Mouse (Mus musculus) bone marrow macrophage, adult 2 months (primary cell): ENCODE measurements around the gene Lipc. TPM values are rescaled to one million over a fixed set of nuclear protein-coding genes. Genes with fewer than 3 reads are reported as not detected.
"Not testable (repeated sequence)": the region's sequence is repeated elsewhere in the genome, so short reads cannot be mapped to it uniquely, and the experiment has no call there.

Source experiments
- H3K27ac ChIP-seq: 2 replicates; pipeline ENCODE4 v1.5.1; 2012; ENCODE audit warnings: low read depth, low read length; ENCODE audit not compliant: insufficient read depth
- H3K4me1 ChIP-seq: 2 replicates; pipeline ENCODE4 v1.6.1; 2012; ENCODE audit warnings: low read length; ENCODE audit not compliant: control insufficient read depth, insufficient read depth
- H3K4me3 ChIP-seq: 2 replicates; pipeline ENCODE4 v1.5.1; 2012; ENCODE audit warnings: mild to moderate bottlenecking, low read length, moderate library complexity; ENCODE audit not compliant: insufficient read depth
- CTCF ChIP-seq: IDR thresholded peaks from 2 replicates; pipeline ENCODE4 v1.5.1; 2012; ENCODE audit warnings: low read depth, mild to moderate bottlenecking, low read length, moderate library complexity
- POLR2A ChIP-seq: IDR thresholded peaks from 2 replicates; pipeline ENCODE4 v1.6.1; 2012; ENCODE audit warnings: mild to moderate bottlenecking, low read depth, low read length, borderline replicate concordance
- polyA plus RNA-seq: library from polyadenylated mRNA; stranded (reverse); fragments of >200 nt; gene quantifications from 2 replicates; pipeline ENCODE4 v1.2.4, GENCODE M21; 2012; ENCODE audit not compliant: missing spikeins, insufficient read depth, insufficient read length

Gene Lipc
- polyA plus RNA-seq, 1 experiment, result 0.32 TPM

DNA sequence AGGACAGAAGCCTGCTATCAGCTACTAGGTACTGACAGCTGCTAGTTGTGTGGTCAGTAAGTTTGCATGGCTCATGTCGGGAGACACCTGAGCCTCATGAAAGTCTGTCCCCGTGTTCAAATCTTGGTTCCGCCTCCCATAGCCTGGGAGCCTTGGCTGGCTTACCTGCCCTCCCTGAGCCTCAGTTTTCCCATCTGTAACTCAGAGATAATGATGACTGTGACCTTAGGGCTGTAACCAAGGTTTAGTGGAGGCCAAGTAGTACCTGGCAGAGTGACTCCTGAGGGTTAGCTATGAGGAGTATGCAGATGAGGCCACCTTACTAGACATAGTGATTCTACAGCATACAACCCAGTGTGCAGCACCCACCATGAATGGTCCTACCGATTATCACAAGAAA lies 81.7 kb downstream of the Lipc start:
- Histone ChIP-seq H3K4me1 (peaks cover 4% of the 10 kb centered on the region; the same call in 1 of the 2 replicates), H3K27ac (no peak overlapping the region), H3K4me3 (no peak overlapping the region)
- TF ChIP-seq CTCF (no peak), POLR2A (no peak)

DNA sequence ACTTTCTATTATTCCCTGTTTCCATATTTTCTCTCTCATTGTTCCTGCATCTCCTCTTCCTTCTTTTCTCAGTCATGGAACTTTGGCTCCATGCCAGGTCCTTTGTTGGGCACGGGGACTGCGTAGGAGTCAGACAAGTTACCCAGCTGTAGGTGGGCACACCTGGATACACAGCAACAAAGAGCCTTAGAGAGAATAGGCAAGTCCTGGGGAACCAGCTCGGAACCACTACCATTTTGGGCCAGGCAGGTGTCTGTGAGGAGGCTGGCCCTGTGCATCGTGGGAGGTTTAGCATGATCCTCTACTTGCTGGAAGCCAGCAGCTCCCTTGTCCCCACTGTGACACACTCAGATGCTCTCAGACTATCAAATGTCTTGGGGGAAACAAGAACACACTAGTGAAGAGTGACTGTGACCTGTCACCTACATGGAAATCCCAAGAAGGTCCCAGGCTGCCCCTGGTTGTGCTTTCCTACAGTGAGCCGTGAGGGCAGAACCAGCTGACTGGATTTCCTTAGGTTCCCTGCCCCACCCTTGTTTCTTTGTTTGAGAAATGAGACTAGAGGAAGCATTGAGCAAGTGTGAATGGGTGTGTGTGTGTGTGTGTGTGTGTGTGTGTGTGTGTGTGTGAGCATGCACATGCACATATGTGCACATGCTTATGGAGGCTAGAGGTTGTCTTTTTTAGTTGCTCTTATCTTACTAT lies 82.7 kb downstream of the Lipc start:
- TF ChIP-seq CTCF (no peak), POLR2A (no peak)
- Histone ChIP-seq H3K4me1 (0 out of 2 replicates have a peak, but pooled peaks cover 3% of the 10 kb centered on the region), H3K27ac (no peak overlapping the region)

DNA sequence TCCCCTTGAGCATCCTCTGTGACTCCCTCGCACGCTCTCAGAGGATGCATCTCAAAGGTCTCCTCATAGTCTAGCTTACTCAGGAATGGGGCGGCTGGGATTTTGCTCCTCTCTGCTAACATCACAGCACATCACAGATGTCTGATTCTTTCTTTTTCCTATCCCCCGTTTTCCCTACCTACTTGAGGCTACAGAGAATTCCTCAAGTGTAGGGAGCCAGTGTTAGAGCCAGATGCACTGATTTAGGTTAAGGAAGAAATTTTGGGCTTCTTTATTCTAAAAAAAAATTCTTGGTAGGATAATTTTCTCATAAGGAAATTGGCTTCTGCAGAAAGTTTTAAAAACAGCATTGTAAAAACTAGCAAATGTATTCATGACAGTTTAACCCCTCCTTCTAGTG lies 84.6 kb downstream of the Lipc start:
- 0 out of 2 replicates have a peak, but pooled peaks cover 3% of the 10 kb centered on the region for H3K4me1 ChIP-seq
- TF ChIP-seq CTCF, result no peak
- no peak overlapping the region for H3K4me3 ChIP-seq
- H3K27ac ChIP-seq, result no peak overlapping the region

More for the DNA sequence above, 82.7 kb downstream of the Lipc start:
- H3K4me3 ChIP-seq, result no peak overlapping the region

DNA sequence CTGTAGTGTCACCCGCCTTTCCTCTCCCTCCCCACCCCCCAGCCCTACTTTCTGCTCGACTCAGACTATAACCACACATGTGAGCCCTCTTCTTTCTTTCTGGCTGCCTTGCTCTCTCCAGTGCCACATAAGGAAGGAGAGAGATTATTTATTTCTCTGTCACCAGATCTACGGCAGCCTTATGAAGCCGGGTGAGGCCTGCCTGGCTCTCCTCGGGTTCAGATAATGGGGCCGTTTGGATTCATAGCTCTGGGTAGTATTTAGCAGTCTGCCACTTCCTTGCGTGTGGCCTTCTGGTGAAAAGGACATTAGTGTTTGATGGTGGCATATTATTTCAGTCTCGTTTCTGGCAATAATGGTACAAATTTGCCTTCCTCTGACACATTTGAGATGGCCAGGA lies 88.0 kb downstream of the Lipc start:
- Histone ChIP-seq H3K27ac (no peak overlapping the region), H3K4me1 (no peaks in the 10 kb centered on the region), H3K4me3 (no peak overlapping the region)
- no peak for TF ChIP-seq POLR2A
- TF ChIP-seq CTCF, result no peak

DNA sequence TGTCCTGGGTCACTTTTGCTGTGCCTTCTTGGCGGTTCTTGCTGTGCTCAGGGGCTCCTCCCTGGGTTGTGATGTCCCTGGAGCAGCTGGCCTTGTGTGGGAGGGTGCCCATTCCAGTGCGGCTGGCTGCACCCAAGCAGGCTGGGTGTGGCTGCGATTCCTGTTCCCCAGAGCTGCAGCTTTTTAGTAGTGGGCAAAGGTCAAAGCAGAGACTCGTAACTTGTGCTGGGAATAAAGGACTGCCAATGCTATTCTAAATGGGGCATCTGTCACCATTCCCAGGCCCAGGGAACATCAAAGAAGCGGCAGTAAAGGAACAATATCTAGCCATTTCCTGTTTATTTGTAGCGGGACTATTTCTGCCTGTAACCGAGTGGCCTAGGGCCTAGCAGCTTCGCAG lies 88.7 kb downstream of the Lipc start:
- Histone ChIP-seq H3K27ac (no peak overlapping the region), H3K4me1 (no peaks in the 10 kb centered on the region), H3K4me3 (no peak overlapping the region)
- TF ChIP-seq POLR2A (no peak), CTCF (no peak)

DNA sequence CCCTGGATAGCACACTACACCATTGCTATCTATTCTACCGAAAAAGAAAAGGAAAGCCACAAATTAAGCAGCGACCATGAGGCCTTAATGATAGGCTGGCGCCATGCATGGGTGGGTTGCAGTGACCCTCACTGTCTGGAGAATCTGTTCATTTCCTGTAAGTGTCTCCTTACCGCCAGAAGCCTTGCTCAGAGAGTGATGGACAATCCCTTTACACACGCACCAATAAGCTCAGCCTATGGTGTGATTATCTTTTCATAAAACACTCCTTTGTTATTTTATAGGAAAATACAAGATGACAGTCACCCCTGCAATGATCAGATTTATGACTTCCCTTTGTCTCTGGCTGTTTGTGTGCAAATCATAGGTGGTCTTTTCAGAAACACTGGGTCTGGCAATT lies 92.8 kb downstream of the Lipc start:
- no peak overlapping the region for H3K4me3 ChIP-seq
- no peaks in the 10 kb centered on the region for H3K4me1 ChIP-seq
- no peak for TF ChIP-seq CTCF
- no peak for TF ChIP-seq POLR2A
- no peak overlapping the region for H3K27ac ChIP-seq

DNA sequence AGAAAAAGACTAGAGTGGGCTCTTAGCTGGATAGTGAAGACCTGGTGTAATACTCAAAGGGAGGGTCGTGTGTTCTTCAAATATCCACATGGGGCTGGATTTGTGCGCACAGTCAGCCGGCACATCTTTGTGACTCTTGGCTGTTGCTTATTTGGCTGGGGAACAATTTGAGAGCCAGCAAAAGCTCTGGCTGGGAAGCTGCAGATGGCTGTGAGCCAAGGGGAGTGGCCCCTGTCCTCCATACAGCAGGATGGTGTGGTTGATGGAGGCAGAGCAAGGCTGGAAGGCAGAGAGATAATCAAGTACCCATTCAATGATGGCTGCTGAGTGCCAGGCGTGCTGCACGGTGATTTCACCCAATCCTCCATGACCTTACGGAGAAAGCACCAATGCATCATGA lies 96.2 kb downstream of the Lipc start:
- peaks cover 6% of the 10 kb centered on the region for H3K4me1 ChIP-seq
- H3K4me3 ChIP-seq, result no peak overlapping the region
- H3K27ac ChIP-seq, result no peak overlapping the region
- TF ChIP-seq CTCF, result no peak

DNA sequence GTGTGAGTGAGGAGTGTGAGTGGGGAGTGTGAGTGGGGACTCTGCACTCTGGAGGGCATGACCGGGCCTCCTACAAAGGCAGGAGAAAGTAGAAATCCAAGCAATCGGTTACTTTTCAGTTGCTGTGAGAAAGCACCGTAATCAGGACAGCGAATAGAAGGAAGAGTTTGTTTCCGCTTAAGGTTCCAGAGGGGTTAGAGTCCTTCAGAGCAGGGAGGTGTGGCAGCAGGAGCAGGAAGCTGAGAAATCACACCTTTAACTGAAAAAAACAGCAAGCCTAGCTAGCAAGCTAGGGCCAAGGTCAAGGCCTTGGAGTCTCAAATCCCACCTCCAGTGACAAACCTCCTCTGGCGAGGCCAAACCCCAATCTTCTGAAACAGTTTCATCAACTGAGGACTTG lies 97.1 kb downstream of the Lipc start:
- Histone ChIP-seq H3K4me3 (no peak overlapping the region), H3K27ac (no peak overlapping the region), H3K4me1 (peaks cover 6% of the 10 kb centered on the region)
- TF ChIP-seq POLR2A (no peak), CTCF (no peak)

DNA sequence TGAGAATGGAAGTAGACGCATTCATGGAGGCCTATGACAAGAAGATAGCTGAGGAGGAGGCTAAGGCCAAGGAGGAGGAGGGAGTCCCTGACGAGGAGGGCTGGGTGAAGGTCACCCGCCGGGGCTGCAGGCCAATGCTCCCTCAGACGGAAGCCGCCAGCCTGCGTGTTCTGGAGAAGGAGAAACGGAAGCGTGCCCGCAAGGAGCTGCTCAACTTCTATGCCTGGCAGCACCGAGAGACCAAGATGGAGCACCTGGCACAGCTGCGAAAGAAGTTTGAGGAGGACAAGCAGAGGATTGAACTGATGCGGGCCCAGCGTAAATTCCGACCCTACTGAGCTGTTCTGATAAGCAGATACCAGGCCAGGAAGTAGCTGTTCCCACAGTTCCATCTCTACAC lies 98.9 kb downstream of the Lipc start:
- H3K4me3 ChIP-seq, H3K27ac ChIP-seq: not testable (repeated sequence)
- H3K4me1 ChIP-seq, result peaks cover 16% of the 10 kb centered on the region

DNA sequence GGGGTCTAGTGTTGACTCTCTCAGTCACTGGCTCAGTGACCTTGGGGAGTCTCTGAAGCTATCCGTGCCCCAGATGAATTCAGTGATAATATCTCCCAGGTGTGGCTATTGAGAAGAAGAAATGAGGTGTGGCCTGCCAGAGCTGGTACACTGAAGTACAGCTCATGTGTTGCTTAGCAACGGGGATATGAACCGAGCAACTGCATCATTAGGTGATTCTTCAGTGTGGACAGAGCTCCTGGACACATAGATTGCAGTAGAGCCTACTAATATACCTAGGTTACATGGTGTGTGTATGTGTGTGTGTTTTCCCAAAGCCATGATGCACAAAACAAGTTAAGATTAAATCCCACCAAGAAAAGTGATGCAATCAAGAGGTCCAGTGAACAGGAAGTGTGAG lies 100.5 kb downstream of the Lipc start:
- no peak overlapping the region for H3K4me3 ChIP-seq

DNA sequence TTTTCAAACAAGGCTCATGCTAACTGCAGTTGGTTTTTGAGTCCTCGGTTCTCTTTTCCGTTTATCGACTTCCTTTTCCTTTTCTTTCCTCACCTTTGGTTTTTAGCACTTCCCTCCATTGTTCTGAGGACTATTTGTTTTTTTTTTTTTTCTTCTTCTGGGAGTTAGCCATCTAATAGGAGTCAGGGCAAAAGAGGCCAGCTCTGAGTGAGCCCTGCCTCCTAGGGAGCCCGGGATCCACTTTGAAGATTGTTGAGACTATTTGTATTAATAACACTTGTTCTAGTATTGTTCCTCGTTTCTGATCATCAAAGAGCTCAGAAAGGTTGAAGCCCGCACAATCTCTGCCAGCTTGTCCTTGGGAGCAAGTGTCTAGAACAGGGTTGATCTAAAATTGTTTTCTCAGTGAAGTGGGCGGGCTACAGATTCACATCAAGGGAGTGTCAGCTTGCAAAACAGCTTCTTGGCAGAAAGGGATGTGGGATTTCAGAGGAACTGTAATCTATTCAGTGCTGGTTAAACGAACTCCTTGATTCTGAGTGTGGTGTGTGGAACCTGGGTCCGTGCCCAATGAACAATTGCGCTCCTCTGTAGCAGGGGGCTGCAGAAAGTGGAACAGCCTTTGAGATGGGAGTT lies 103.8 kb downstream of the Lipc start:
- TF ChIP-seq POLR2A (no peak), CTCF (no peak)
- H3K27ac ChIP-seq, result no peak overlapping the region
- H3K4me1 ChIP-seq, result peaks cover 21% of the 10 kb centered on the region
- no peak overlapping the region for H3K4me3 ChIP-seq

More for the DNA sequence above, 100.5 kb downstream of the Lipc start:
- no peak for TF ChIP-seq CTCF
- Histone ChIP-seq H3K27ac (no peak overlapping the region), H3K4me1 (peaks cover 21% of the 10 kb centered on the region)
